Mouse (Mus musculus): Measurements from ENCODE around the gene Ptch2.

GRCm38 (mm10) chr4:117138295-117139216 lies 42.7 kb downstream of the Ptch2 start:
- TF ChIP-seq CTCF (IDR thresholded peaks at IDR 0.05; ENCODE audit: control insufficient read depth, insufficient read depth, insufficient read length) (no peak), MAX (IDR thresholded peaks at IDR 0.05) (no peak), MYOG (IDR thresholded peaks at IDR 0.05; ENCODE audit: control insufficient read depth, extremely low read depth, insufficient read length) (no peak), USF1 (IDR thresholded peaks at IDR 0.05; ENCODE audit: low read depth) (no peak), CEBPB (IDR thresholded peaks at IDR 0.05; ENCODE audit: low read depth) (no peak), MYOD1 (IDR thresholded peaks at IDR 0.05; ENCODE audit: control insufficient read depth, insufficient read length, low read depth) (no peak), FOSL1 (IDR thresholded peaks at IDR 0.05; ENCODE audit: insufficient read depth, low read length, poor library complexity, severe bottlenecking) (no peak)
